Mouse (Mus musculus): ENCODE results near the gene Fam24b.

Fam24b gene

DNA sequence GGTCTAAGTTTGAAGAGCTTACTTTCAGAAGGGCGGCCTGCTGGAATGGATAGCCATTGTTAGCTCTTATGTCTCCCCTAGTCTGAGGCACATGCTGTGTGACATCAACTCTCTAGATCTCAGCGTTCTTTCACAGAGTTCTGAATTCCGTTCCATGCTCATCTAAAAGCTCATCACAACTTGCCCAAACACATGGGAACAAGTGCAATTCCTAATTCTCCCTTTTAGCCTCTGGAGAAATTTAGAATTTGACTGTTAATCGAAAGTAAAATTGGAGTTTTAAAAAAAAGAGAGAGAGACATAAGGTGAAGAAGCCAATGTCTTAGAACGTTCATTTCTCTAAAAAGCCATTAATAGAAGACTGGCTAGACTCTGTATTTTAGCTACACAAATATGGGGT is at the start of gene Fam24b:
Fam24b (minus strand) TSS at position 101 of the 400 bp plus-strand sequence.
- no peak for DNase-seq (ENCODE audit: low read depth)

DNA sequence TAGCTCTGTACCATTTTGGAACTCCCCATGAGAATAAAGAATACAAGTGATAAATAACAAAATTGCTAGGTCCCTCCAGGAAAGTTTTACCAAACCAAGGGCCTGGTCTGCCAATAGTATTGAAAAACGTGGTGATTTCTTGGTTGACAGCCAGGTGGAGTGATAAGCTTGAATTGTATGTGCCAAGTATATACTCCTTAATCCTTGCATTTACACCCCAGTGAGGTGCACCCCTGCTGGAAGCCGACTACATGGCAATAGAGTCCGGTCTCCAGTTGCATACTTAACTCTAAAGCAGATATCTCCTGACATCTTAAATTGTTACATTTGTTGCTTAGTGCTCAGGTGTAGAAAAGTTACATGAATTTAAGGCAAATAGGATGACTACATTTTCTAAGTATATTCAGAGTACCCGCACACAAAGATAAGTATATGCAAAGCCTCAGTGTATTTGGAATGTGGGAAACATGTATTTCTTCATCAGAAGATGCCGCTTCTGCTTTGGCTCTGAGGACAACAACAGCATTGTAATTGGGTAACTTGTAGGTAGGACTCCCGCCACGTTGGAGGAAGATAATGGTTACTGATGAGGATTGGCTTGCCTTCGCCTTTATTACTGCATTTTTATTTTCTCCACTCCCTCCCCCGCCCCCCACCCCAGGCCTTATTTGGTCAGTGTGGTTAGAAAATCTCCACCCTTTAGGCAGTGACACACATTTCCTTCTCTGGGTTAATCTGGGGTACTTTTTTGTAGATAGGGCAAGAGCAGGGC is 42.8 kb upstream of the Fam24b start:
- peak; percentile 85 for DNase-seq (ENCODE audit: low read depth)

DNA sequence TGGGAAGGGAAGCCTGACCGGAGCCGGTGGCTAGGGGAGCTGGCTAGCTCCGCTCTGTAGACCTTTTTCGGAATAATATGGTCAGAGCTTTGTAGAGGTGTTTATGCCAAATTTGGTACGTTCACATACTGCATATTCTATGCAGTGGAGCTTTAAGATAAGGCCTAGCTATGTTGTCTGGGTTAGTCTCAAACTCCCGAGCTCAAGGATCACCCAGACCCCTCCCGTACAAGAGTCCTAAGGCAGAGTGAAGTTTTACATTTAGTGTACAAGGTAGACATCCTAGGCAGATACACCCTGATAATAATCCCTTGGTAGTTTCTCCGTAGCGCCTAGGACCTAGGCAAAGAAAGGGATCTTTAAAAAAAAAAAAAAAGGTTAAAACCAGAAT is 42.1 kb upstream of the Fam24b start:
- no peak for DNase-seq (ENCODE audit: low read depth)

DNA sequence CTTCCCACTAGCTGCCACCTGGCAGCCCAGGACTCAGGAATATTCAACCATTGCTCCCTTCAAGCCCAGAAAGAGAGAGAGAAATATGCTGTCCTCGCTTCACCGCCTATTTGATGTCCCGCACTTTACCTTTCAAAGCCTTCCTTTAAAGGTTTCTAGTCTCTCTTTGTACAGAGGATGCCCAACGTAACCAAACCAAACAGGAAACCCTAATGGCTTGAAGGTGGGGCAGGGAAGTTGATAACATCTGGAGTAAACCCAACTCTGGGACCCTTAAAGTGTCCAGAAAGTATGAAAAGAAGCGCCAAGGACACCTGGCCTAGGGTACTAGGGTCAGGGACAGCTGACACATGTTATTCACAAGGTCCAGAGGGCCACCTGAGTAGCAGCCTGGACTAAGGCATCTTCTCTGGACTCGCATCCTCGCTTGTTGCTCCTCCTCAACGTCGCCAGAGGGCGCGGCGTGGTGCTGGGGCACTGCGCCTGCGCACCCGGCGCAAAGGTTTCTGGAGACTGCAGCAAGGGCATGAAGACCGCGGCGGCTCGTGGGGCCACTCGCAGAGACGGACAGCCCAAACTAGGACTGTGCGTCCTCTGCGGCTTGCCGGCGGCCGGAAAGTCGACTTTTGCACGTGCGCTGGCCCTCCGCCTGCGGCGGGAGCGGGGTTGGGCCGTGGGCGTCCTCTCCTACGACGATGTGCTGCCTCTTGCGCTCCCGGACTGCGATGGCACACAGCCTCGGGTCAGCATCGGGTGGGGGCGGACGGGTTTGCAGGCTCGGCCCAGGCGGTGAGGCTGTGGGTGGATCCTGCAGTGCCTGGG is 41.5 kb upstream of the Fam24b start, which contains the start of gene Pstk:
Pstk (plus strand) TSS at position 494 of the 822 bp plus-strand sequence.
- peak; percentile 92 for DNase-seq (ENCODE audit: low read depth)

DNA sequence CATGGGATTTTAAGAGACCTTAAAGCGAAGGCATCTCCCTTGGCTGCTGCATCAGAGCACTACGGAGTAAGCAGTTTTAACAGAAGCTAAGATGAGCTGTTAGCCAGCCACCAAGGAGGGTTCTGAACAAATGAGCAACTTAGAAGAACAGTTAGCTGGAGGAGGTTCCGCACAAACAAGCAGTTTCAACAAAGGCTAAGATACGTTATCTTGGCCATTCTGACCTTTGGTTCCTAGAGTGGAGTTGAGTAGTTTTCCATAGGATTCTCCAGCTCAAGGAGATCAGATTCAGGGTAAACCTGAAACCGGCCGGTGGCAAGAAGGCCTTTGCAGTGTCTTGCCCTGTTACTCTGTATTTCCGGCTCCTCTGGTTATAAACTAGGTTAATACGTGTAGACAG is 34.8 kb upstream of the Fam24b start:
- no peak for DNase-seq (ENCODE audit: low read depth)

DNA sequence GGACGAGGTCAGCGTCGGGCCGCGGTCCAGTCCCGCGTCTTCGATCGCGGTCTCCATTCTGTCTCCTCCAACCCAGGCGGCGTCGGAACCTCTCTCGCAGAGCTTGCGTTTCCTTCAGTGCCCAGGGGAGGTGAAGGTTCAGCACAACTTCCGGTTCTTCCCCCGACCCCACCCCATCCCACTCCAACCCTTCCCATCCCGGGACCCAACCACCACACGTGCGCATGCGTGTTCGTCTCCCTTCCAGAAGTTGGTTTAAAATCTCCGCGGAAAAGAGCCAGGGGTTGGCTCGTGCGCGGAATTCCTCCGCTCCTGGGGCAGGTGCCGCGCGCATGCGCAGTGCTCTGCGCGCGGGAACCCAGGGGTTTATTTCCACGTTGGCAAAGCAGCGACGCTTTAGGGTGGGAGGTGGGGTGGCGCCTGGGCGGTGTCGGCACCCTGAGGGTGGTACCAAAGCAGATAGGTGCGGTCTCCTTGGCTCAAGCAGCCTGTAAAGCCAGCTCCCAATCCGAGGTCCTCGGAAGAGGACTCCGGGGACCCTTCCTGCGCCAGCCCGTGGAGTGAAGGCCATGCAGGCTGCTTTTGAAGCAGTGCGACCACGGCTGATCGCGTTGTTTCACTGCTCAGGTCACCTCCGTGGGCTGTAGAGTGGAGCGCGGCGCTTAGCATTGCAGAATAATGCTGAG is 33.4 kb upstream of the Fam24b start, which contains the start of gene 2310057M21Rik:
2310057M21Rik (minus strand) TSS at position 145 of the 686 bp plus-strand sequence.
- DNase-seq (ENCODE audit: low read depth): peak; percentile 97

DNA sequence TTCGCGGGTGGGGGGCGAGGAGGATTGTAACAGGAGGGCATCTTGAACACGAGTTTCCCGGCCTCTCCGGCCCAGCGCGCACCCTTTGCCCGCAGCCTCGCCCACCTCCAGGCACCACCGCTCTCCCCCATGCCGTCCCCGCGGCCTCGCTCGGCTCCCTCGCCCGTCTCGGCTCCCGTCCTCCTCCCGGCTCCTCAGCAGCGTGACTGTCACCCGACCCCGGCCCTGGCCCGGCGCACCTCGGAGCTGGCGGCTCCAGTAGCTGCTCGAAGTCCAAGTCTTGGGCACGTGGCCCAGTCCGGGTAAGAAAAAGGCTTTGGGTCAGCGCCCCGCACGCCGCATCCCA is 32.9 kb upstream of the Fam24b start:
- no peak for DNase-seq (ENCODE audit: low read depth)

DNA sequence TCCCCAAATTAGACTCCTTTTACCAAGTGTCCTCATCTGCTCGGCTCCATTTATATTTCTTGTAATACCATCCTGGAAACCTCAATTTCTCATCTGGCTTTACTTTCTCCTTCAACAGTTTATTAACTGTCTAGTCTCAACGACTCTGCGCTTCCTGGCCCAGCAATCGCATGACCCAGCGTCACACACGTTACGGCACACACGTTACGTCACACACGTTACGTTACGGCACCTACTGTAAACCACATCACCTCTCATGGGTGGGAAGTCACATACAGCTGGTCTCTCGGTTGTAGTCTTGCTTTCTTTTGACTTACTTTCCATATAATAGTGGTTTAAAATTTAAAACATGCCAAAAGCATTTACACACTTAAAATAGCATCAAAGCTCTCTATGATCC is 26.8 kb upstream of the Fam24b start:
- peak; percentile 10 for DNase-seq (ENCODE audit: low read depth)

DNA sequence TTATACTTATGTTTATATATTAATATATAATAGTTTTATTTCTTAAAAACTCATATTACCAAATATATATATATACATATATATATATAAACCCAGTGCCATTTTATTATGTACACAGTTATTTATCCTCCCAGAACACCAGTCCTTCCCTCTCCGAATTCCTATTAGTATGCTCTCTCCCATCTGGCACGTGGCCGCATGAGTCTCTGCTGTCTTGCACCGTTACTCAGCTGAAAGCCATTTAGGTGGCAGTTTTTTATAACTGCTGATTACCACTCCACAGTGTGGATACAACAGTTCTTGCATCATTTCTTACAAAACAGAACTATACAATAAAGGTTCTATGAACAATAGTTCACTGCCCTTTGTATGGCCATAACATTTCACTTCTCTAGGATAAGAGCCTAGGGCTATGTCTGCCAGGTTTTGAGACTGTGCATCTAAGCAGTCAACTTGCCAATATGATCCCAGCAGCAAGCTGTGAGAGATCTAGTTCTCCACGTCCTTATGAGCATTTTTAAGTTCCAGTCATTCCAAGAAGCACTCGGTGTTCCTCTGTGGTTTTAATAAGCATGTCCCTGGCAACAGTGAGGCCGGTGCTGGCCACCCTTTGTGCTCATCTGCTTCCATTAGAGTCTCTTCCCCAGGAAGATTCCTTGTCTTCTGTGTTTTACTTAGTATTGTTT is 16.7 kb upstream of the Fam24b start:
- no peak for DNase-seq (ENCODE audit: low read depth)

DNA sequence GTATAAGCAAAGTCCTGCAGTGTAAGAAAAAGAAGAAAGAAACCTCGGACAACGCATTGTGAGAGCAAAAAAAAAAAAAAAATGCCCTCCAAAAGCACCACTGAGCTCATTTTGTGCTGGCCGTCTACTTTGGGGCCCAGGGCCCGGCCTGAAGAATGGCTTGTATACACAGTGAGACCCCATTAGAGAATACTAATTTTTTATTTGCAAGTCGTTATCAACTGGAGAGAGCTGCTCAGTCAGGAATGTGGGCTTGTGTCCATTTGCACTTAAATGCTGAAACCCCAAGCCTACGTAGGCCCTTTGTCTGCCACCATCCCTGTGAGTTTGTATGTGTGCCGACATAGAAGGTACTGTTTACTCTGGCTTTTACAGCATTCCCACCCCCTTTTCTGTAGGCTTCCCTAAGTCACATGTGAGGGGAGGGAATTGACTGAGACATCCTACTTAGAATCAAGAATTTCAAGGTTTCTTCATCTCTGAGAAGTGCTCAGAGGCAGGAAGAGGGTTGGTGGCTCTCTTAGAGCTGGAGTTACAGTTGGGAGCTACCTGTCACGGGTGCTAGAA is 8.3 kb upstream of the Fam24b start:
- DNase-seq (ENCODE audit: low read depth): no peak

DNA sequence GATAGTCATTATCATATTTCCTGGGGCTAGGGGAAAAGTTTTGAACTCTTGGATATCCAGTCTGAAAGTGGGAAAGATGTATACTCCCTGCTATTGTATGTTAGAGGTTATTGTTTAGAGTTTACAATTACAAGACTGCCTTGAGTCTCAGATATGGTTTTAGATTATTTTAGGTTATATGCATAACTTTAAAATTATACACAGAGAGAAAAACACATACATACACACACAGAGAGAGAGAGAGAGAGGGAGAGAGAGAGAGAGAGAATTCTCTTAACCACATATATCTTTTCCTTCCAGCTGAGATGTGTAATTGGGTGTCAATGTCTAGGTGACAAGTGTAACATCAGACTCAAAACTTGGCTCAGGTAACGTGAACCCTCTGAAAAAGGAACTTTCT is 4.2 kb upstream of the Fam24b start, which contains the start of gene Fam24a:
Fam24a (plus strand) TSS at position 301 of the 400 bp plus-strand sequence.
- no peak for DNase-seq (ENCODE audit: low read depth)

DNA sequence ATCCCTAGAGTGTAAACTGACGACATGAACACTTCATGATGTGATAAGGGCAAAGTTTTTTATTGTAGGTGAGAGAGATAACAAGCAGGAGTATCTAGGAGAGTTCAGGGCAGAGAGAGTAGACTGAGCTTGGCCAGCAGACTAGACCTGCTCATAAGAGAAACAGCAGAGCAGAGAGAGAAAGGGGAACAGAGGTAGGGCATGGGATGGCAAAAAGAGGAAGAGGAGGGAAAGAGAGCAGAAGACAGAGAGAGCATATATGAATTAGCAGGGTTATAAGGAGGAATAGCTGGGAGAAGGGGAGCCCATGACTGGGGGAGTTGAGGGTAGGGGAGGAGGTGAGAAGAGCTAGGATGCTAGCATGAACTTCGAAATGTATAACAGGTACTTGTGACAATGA is 2.4 kb upstream of the Fam24b start:
- no peak for DNase-seq (ENCODE audit: low read depth)

DNA sequence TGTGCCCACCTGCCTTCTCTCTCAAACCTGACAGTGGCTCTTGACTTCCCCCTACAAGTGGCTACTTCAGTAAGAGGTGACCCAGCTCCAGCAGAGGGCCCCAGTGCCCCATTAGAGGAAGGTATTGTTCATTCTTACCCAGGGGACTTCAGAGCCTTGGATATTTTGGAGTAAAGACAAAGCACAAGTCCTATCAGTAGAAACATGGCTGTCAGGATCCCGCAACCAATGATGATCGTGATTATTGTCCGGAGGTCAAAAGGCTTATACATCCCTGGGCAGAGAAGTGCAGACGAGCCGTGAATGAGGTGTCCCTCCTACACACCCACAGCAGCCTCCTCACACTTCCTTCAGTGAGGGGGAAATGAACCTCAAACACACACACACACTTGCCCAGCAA is 2.3 kb downstream of the Fam24b start:
- peak; percentile 23 for DNase-seq (ENCODE audit: low read depth)

DNA sequence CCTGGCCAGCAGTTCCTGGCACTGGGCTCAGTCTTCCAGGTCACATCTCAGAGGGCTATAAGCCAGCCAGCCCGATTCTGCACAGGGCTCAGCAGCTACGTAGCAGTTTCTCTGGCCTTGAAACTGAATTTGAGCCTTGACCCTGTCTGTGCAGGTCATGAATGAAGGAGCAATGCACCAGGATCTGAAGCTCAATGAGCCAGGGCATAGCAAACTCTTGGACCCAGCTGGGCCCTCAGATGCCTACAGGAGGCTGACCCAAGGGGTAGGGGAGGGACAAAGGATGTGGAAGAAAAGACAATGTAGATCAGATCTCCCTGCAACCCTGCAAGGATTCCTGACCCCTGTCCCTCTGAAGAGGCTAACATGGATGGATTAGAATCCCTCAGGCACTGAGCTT is 7.1 kb downstream of the Fam24b start, which contains the start of gene Cuzd1:
Cuzd1 (minus strand) TSS at position 101 of the 400 bp plus-strand sequence.
- no peak for DNase-seq (ENCODE audit: low read depth)

DNA sequence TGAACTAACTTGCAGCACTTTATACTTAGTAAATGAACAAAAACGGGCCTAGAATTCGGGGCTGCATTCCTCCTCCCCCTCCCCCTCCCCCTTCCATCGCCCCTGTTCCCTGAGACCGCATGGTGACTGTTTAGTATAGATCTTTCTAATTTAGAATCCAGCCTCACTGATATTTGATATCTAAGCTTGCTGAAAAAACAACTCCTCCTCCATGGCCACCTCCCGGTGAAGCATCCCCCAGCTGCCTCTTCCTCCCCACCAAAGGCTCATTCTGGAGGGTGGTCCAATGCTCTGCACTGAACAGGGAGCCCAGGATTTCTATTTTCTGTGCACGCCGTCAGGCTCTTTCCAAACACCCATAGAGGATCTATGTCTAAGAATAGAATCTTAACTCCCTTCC is 11.0 kb downstream of the Fam24b start:
- no peak for DNase-seq (ENCODE audit: low read depth)

DNA sequence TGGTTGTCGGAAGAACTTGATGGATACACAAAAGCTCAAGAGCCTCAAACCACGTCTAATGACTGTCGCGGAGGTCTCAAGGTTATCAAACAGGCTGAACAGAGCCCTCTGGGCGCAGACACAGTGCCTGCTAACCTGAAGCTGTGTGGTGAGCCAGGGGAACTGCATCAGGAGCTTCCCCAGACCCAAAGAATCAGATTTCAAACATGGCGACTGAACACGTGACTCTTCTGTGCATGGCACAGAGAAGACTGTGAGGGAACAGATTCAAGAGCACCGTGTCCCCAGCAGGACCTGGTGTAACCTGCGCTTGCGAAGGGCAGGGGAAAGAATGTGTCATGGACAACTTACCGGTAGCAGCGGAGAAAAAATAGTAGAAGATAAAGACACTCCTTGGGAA is 11.7 kb downstream of the Fam24b start:
- DNase-seq (ENCODE audit: low read depth): no peak

DNA sequence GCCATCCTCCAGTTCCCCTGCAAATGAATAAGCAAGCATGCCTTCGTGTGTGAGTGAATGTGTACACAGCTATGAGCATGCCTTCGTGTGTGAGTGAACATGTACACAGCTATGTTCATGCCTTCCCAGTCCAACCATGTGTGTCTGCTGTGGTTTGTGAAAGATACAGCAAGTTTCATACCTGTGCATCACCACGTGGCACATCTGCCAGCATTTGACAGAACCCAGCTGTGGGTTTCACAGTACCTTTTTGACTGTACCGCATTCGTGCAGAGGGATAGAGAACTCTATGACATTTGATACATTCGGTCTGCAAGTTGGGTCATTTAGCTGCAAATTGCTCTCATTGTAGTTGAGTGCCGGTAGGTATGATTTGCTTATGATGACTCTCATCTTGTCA is 14.8 kb downstream of the Fam24b start:
- DNase-seq (ENCODE audit: low read depth): no peak

DNA sequence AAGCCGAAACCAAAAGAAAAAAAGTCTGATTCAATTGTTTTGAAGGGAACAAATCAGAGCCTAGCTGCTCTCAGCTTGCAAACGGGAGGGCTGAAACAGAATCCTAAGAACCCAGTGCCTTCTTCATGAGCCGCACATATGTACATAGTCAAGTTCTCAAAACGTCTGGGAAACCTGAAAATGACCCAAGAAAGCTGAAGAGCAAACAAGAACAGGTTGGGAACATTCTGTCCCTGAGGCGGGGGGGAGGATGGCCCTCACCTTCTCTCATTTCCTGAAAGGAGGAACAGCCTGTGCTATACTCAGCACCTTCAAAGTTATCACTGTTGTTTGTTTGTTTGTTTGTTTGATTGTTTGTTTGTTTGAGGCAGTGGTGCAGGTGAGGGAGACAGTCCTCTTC is 22.6 kb downstream of the Fam24b start:
- DNase-seq (ENCODE audit: low read depth): no peak

DNA sequence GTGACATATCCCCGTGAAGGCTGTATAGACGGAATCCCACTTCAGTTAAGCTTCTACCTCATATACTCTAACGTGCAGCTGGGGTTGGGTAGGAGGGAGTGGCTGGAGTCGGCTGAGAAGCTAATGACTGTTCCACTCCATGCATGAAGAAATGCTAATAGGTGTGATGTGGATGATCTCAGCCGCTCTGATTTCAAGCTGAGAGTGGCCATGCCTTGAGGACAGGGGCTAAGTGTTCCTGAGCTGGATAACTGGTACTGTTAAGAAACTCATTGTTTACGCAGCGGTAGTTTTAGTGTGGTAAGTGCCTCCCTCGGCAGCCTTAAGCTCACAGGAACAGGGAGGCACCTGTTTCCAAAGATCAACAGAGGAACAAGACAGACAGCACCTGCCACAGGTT is 26.0 kb downstream of the Fam24b start:
- no peak for DNase-seq (ENCODE audit: low read depth)

DNA sequence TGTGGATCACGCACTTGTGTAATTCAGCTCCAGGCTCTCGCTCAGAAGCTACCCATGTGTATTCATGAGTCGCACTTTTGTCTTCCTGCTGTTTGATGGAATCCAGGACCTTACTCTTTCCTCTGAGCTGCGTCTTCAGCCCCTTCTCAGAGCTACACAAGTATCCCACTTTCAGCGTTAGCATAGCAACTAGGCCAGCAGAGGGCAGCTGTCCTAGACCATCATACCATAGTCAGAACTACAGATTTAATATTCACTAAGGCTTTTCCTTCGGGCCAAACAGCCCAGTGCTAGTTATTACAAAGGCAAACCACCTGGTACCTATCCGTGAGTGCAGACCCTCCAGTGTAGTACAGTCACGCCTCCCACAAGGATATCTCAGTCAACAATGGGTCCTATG is 32.2 kb downstream of the Fam24b start:
- DNase-seq (ENCODE audit: low read depth): no peak

Measured in 416B (cell line).